ENCODE assay signal across 8 mouse cellular contexts in the genomic region with DNA sequence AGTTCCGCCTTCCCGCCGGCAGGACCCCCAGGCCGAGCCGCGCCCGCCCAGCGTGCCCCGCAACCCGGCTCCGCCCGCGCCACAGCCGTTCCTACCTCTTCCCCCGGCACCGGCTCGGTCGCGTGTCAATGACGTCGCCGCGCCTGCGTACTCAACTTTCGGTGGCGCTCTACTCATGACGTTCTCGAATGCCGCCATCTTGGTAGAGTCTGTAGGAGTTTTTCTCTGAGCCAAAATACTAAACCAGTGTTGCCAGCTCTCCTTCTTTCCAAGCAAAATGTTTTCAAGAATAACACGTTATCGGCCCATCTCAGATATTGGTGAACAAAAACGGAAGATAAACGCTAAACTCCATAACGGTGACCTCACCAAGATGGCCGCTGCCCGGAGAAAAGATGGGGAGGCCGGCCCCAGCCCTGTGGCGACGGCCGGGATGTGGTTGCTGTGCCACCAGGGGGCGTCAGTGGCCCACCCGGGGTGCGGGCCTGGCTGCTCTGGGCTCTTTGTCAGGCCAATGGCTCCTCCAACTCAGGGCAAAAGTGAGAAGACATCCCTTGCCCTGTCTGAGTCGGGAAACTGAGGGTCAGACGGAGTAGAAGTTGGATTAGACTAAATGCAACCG. TPM values are rescaled to one million over a fixed set of nuclear protein-coding genes. Genes with fewer than 3 reads are reported as not detected.
DNase-seq lines count a peak whose midpoint lies in the region; ATAC-seq lines count a peak whose summit lies in the region.

A gene (minus strand): TSS at position 572 of the 622 bp plus-strand sequence.

- H3K4me2 ChIP-seq in hindbrain, embryonic 13.5 days = peak within 1 kb of the TSS; percentile 92

- H3K9ac ChIP-seq in hindbrain, embryonic 13.5 days = peak within 1 kb of the TSS; percentile 85

- peak; percentile 97 for DNase-seq in Muller cell, postnatal 12 days (ENCODE audit: inconsistent ontology term)
- DNase-seq in cerebellum, postnatal 10 days = peak; percentile 98
- DNase-seq in frontal cortex, postnatal 14 days (ENCODE audit: low spot score in 2 of 2) = peak; percentile 91 to 94
- DNase-seq in layer of hippocampus, postnatal 25 days (ENCODE audit: extremely low spot score in 1 of 2, low spot score in 1 of 2) = peak; percentile 94 to 98
- DNase-seq in lung, postnatal 25 days (ENCODE audit: low spot score) = peak; percentile 96
- DNase-seq in retina, embryonic 14.5 days (ENCODE audit: low spot score) = peak; percentile 96
- peak; percentile 97 for DNase-seq in thymus, postnatal 4 days

- 1% methylated on average over 46 of the region's 46 CpGs for WGBS in hindbrain, embryonic 13.5 days

- H3K27ac ChIP-seq in hindbrain, embryonic 13.5 days = peak within 1 kb of the TSS; percentile 90

- H3K27me3 ChIP-seq in hindbrain, embryonic 13.5 days = 0 out of 2 replicates have a peak, but pooled peaks cover 3% of the 10 kb centered on the region

- no peaks in the 10 kb centered on the region for H3K9me3 ChIP-seq in hindbrain, embryonic 13.5 days

- no peaks in the 10 kb centered on the region for H3K36me3 ChIP-seq in hindbrain, embryonic 13.5 days

- H3K4me1 ChIP-seq in hindbrain, embryonic 13.5 days (replicated peaks) = peaks cover 28% of the 10 kb centered on the region

- H3K4me3 ChIP-seq in hindbrain, embryonic 13.5 days = peak within 1 kb of the TSS; percentile 81

- peak; percentile 83 for ATAC-seq in hindbrain, embryonic 13.5 days (ENCODE audit: low FRiP score)

RNA-seq across cellular contexts. Expression of the gene that starts here (rescaled TPM):
- polyA plus RNA-seq in hindbrain, embryonic 13.5 days (2015; fragmentation: Nextera tagmentation; extraction: Ambion mirVana) = 157 and 162 TPM in 2 replicates
- 10 to 100 TPM; 92.7 to 95.6 TPM for total RNA-seq in layer of hippocampus, postnatal 25 days (2021)

Comparison
In these comparisons a context has a peak if more than half of its experiments do, and no peak if none do; other contexts are left out.
1. Peak in every context shown above with its lines: DNase-seq, ATAC-seq, H3K4me3 ChIP-seq and H3K27ac ChIP-seq.